Mouse (Mus musculus) embryonic facial prominence, embryonic 14.5 days (tissue): Measurements from ENCODE around the gene Gm20388. TPM values are rescaled to one million over a fixed set of nuclear protein-coding genes. Genes with fewer than 3 reads are reported as not detected.

Source experiments
- ATAC-seq: fragments of 200-750 bp; cut with Nextera tagmentation; 2 replicates; pipeline ENCODE4 v1.8.0; 2017; ENCODE audit warnings: low read depth, moderate number of reproducible peaks, moderate TSS enrichment
- DNase-seq: peaks from one replicate; pipeline ENCODE4 v3.0.0-alpha.2; 2015; ENCODE audit warnings: low spot score
- H3K27ac ChIP-seq: fragments of 300-500 bp; sonication (generic); replicated peaks from 2 replicates; pipeline ENCODE4 v1.5.1; 2014; ENCODE audit warnings: low read depth, mild to moderate bottlenecking, low read length, moderate library complexity
- H3K27me3 ChIP-seq: fragments of 300-500 bp; sonication (generic); replicated peaks from 2 replicates; pipeline ENCODE4 v1.6.1; 2014; ENCODE audit warnings: low read length; ENCODE audit not compliant: control insufficient read depth, insufficient read depth
- H3K36me3 ChIP-seq: fragments of 300-500 bp; sonication (generic); 2 replicates; pipeline ENCODE4 v1.6.1; 2014; ENCODE audit warnings: low read length, mixed read lengths; ENCODE audit not compliant: control insufficient read depth, insufficient read depth
- H3K4me1 ChIP-seq: fragments of 300-500 bp; sonication (generic); 2 replicates; pipeline ENCODE4 v1.6.1; 2014; ENCODE audit warnings: antibody characterized with exemption, low read length; ENCODE audit not compliant: control insufficient read depth, insufficient read depth
- H3K4me2 ChIP-seq: fragments of 300-500 bp; sonication (generic); 2 replicates; pipeline ENCODE4 v1.6.1; 2014; ENCODE audit warnings: low read depth, mild to moderate bottlenecking, low read length, moderate library complexity, mixed read lengths
- H3K4me3 ChIP-seq: fragments of 300-500 bp; sonication (generic); 2 replicates; pipeline ENCODE4 v1.5.1; 2014; ENCODE audit warnings: low read depth, mild to moderate bottlenecking, low read length
- H3K9ac ChIP-seq: fragments of 300-500 bp; sonication (generic); 2 replicates; pipeline ENCODE4 v1.6.1; 2014; ENCODE audit warnings: low read depth, mild to moderate bottlenecking, low read length, moderate library complexity, mixed read lengths
- H3K9me3 ChIP-seq: fragments of 300-500 bp; sonication (generic); 2 replicates; pipeline ENCODE4 v1.6.1; 2016; ENCODE audit warnings: low read length; ENCODE audit not compliant: control insufficient read depth
- WGBS: fragments of 180-500 bp; shearing (Covaris S2); extraction: QIAGEN DNeasy Blood & Tissue Kit; methylation state at CpG from one replicate; pipeline ENCODE4 v1.1.7; 2014; 5-methylcytosine and 5-hydroxymethylcytosine counted together
- polyA plus RNA-seq: library from polyadenylated mRNA; unstranded; fragments of >200 nt; fragmentation: Nextera tagmentation; extraction: Ambion mirVana; gene quantifications from 2 replicates; pipeline ENCODE4 v1.2.1, GENCODE M21; 2014

The Gm20388 gene
- polyA plus RNA-seq, 1 experiment from 2014 or later: not detected

DNA sequence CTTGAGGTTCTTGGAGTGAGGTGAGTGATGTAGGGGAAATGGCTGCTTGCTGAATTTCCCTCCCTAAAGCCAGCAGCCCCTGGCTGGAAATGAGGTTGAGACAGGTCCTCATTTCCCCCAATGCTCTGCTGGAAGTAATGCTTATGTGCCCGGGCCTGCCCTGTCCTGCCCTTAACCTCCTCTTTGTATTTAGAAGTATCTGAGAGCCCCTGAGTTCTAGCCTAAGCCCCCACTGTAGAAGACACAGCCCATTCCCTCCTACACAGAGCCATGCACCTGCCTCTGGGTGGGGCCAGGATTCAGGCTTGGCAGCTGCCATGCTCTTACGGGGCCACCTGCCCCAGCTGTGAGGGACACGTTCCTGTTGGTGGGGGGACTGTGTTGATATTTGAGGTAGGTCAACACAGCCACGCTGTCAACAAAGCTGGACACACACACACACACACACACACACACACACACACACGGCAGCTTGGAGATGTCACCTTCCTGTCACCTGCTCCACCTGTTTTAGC lies 2787.7 kb downstream of the Gm20388 start:
- no peaks in the 10 kb centered on the region for H3K36me3 ChIP-seq
- no peaks in the 10 kb centered on the region for H3K9me3 ChIP-seq
- ATAC-seq: no peak
- H3K4me3 ChIP-seq: no peak overlapping the region
- H3K4me1 ChIP-seq: no peaks in the 10 kb centered on the region
- DNase-seq: no peak
- 69% methylated on average over 5 of the region's 5 CpGs for WGBS
- H3K27ac ChIP-seq: no peak overlapping the region
- 0 out of 2 replicates have a peak overlapping the region, but pooled peaks have one; percentile 6 for H3K4me2 ChIP-seq
- H3K27me3 ChIP-seq: no peaks in the 10 kb centered on the region; the same call in 1 of the 2 replicates
- H3K9ac ChIP-seq: no peak overlapping the region

GRCm38 (mm10) chr8:122699005-122699492 lies 2788.4 kb downstream of the Gm20388 start, which contains the start of gene Cbfa2t3:
Gene Cbfa2t3 (minus strand): TSS chr8:122699109.
- Histone ChIP-seq H3K27me3 (no peaks in the 10 kb centered on the region; the same call in 1 of the 2 replicates), H3K9ac (no peak within 1 kb of the TSS), H3K4me1 (no peaks in the 10 kb centered on the region), H3K9me3 (no peaks in the 10 kb centered on the region), H3K4me2 (0 out of 2 replicates have a peak within 1 kb of the TSS, but pooled peaks have one; percentile 6), H3K27ac (no peak within 1 kb of the TSS), H3K4me3 (no peak within 1 kb of the TSS), H3K36me3 (no peaks in the 10 kb centered on the region)
- DNase-seq: peak; percentile 45
- ATAC-seq: no peak
- WGBS: 57% methylated on average over 11 of the region's 13 CpGs

- DNase-seq (no peak), ATAC-seq (no peak)
- Histone ChIP-seq H3K4me3 (no peak overlapping the region), H3K4me1 (no peaks in the 10 kb centered on the region), H3K4me2 (no peak overlapping the region), H3K27ac (no peak overlapping the region), H3K9me3 (no peaks in the 10 kb centered on the region), H3K27me3 (no peaks in the 10 kb centered on the region; the same call in 1 of the 2 replicates), H3K9ac (no peak overlapping the region), H3K36me3 (no peaks in the 10 kb centered on the region)
- 61% methylated on average over 13 of the region's 13 CpGs for WGBS
Measured at GRCm38 (mm10) chr8:122700628-122701027, 2790.0 kb downstream of the Gm20388 start.

GRCm38 (mm10) chr8:122701441-122702185 lies 2791.0 kb downstream of the Gm20388 start:
- Histone ChIP-seq H3K27me3 (no peaks in the 10 kb centered on the region; the same call in 1 of the 2 replicates), H3K27ac (no peak overlapping the region), H3K4me2 (no peak overlapping the region), H3K4me1 (0 out of 2 replicates have a peak, but pooled peaks cover 3% of the 10 kb centered on the region), H3K9ac (no peak overlapping the region), H3K4me3 (no peak overlapping the region), H3K9me3 (no peaks in the 10 kb centered on the region), H3K36me3 (no peaks in the 10 kb centered on the region)
- ATAC-seq (no peak), DNase-seq (no peak)
- 78% methylated on average over 12 of the region's 12 CpGs for WGBS

DNA sequence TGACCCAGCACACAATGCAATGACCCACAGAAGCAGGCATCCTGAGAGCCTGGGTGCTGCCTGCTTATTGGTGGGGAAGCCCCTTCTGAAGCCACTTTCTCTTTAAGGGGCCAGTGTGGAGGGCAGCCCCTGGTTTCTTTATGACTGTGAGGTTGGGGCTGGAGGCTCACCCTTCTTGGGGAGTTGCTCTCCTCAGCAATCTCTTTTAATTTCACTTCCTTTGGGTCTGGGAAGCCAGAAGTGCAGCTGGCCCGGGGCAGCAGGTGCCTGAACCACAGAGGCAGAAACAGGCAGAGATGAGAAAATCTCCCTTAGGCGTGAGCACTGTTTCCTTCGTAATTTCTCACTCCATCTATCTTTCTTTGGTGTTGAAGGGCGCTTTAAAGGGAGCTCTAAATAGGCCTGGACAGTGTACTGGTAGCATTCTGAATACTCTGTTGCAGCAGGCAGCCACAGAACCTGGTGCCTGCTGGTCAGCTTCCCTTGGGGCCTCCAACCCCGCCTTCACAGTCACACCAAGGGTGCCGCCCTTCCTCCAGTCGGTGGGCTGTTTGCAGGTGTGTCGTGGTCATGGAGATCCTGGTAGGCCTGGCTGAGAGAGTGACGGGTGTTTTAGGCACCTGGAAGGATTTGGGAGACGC lies 2791.8 kb downstream of the Gm20388 start:
- Histone ChIP-seq H3K4me3 (no peak overlapping the region), H3K9ac (no peak overlapping the region), H3K36me3 (no peaks in the 10 kb centered on the region), H3K9me3 (no peaks in the 10 kb centered on the region), H3K4me2 (no peak overlapping the region), H3K27ac (no peak overlapping the region), H3K4me1 (0 out of 2 replicates have a peak, but pooled peaks cover 3% of the 10 kb centered on the region), H3K27me3 (no peaks in the 10 kb centered on the region; the same call in 1 of the 2 replicates)
- no peak for DNase-seq
- no peak for ATAC-seq
- WGBS: 49% methylated on average over 10 of the region's 10 CpGs

GRCm38 (mm10) chr8:122702957-122703356 lies 2792.3 kb downstream of the Gm20388 start:
- H3K4me1 ChIP-seq: 0 out of 2 replicates have a peak, but pooled peaks cover 3% of the 10 kb centered on the region
- WGBS: 78% methylated on average over 6 of the region's 6 CpGs
- no peaks in the 10 kb centered on the region for H3K9me3 ChIP-seq
- no peak overlapping the region for H3K4me3 ChIP-seq
- DNase-seq: no peak
- no peaks in the 10 kb centered on the region; the same call in 1 of the 2 replicates for H3K27me3 ChIP-seq
- no peak overlapping the region for H3K9ac ChIP-seq
- no peak overlapping the region for H3K27ac ChIP-seq
- H3K36me3 ChIP-seq: no peaks in the 10 kb centered on the region
- no peak for ATAC-seq
- no peak overlapping the region for H3K4me2 ChIP-seq

- H3K4me2 ChIP-seq: no peak overlapping the region
- no peak overlapping the region for H3K9ac ChIP-seq
- ATAC-seq (no peak), DNase-seq (no peak)
- 69% methylated on average over 3 of the region's 3 CpGs for WGBS
- H3K9me3 ChIP-seq: no peaks in the 10 kb centered on the region
- H3K4me3 ChIP-seq: no peak overlapping the region
- no peaks in the 10 kb centered on the region for H3K36me3 ChIP-seq
- 0 out of 2 replicates have a peak, but pooled peaks cover 3% of the 10 kb centered on the region for H3K4me1 ChIP-seq
- H3K27me3 ChIP-seq: no peaks in the 10 kb centered on the region; the same call in 1 of the 2 replicates
- H3K27ac ChIP-seq: no peak overlapping the region
Measured at GRCm38 (mm10) chr8:122704612-122705011, 2794.0 kb downstream of the Gm20388 start.

DNA sequence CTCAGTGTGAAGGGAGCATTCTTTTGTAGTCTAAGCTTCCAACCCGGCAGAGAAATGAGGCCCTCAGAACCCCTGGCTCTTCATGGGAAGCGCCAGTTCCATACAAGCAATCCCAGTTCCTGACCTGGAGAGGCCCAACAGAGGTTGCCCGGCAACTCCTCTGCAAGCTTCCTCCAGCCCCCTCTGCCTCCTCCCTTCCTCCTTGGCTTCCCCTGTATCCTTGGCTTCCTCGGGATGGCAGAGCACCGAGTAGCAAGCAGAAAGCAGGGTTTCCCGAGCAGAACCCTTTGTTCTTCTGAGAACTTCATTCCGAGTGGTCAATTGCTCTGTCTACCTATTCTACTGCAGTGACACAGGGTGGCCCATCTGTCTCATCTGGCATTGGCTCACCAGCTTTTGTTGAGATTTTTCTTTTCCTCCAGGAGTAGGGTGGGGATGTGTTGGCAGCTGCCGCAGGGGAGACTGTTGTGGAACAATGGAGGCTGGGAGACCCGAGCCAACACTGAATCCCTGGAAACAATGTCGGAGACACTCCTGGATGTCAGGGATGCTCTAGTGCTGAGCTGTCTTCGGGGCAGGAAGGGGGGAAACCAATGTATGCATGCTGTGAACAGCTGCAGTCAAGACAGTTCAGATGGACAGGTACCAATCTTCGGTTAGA lies 2795.4 kb downstream of the Gm20388 start:
- H3K27ac ChIP-seq: no peak overlapping the region
- no peak overlapping the region for H3K4me3 ChIP-seq
- no peak overlapping the region for H3K4me2 ChIP-seq
- H3K36me3 ChIP-seq: no peaks in the 10 kb centered on the region
- DNase-seq: no peak
- no peak for ATAC-seq
- 53% methylated on average over 12 of the region's 12 CpGs for WGBS
- no peak overlapping the region for H3K9ac ChIP-seq
- 0 out of 2 replicates have a peak, but pooled peaks cover 3% of the 10 kb centered on the region for H3K4me1 ChIP-seq
- no peaks in the 10 kb centered on the region; the same call in none of the 2 replicates for H3K27me3 ChIP-seq
- no peaks in the 10 kb centered on the region for H3K9me3 ChIP-seq
